Mouse (Mus musculus) cerebellum, adult 11-12 months (tissue): ENCODE measurements around the gene Mta1.

Source experiments
- DNase-seq: peaks from one replicate; pipeline ENCODE4 v3.0.0; 2022

Gene Mta1

GRCm38 (mm10) chr12:113097749-113098281 is at the start of gene Mta1:
Gene Mta1 (plus strand): TSS chr12:113098278.
- peak; percentile 78 for DNase-seq

DNA sequence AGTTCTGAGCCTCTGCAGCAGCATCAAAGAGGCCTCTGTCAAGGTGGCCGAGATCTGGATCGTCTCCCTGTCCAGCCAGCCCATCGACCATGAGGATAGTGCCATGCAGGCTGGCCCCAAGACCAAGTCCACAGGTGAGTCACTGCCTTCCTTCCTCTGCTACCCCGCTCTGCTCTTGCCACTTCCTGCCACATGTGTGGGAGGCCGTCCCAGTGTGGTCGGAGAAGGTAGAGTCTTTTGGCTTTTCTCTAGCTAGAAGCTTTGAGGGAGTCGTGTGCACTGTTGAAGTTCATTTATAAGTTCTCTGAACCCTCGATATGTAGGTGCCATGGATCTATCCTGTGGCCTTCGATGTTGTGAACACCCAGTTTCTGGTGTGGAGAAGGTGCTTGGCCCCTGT is 48.2 kb upstream of the Mta1 start:
- no peak for DNase-seq

DNA sequence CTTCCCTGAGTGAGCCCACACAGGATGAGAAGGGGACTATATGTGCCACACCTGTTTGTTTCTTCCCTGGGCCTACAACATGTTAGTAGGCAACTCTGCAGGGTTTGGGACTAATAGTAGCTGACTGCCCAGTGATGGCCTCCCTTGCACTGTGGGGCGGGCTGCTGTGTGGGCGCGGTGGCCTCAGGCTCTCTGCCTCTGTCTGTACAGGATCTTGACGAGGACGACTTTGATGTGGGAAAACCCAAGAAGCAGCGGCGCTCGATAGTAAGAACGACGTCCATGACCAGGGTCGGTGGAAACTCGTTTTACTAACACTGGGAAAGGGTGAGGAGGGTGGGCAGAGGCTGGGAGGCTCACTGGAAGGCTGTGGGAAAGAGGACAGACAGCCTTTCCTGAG is 47.4 kb upstream of the Mta1 start:
- DNase-seq, result no peak

DNA sequence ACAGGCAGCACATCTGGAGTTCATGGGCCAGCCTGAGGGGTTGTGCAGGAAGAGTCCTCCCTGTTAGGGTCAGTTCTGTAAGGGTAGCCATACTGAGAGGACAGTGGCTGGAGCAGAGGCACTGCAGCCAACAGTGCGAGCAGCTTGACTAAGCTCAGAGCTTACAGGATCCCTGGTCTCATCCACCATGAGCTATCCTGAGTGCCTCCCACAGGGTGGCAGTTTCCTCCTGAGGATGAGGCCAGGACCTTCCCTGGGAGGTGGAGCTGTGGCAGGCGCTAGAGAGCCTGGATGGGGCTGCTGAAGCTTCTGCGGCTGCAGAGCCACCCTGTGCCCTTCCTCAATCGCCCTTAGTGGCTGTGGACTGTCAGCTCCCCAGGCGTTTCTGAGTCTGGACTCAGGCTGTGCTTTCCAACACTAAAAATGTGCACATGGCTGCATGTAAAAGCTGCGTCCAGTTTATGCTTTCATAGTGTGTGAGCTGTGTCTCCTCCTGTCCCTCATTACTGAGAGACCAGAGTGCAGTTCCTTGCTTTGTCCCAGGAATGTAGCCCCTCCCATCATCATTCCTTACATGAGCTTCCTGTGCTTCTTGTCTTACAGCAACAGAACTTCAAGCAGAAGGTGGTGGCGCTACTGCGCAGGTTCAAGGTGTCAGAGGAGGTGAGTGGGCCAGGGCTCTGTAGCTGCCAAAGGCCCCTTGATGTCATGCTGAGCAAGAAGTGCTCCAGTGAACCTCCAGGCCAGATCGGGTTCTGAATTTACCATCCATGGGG is 46.3 kb upstream of the Mta1 start:
- no peak for DNase-seq

DNA sequence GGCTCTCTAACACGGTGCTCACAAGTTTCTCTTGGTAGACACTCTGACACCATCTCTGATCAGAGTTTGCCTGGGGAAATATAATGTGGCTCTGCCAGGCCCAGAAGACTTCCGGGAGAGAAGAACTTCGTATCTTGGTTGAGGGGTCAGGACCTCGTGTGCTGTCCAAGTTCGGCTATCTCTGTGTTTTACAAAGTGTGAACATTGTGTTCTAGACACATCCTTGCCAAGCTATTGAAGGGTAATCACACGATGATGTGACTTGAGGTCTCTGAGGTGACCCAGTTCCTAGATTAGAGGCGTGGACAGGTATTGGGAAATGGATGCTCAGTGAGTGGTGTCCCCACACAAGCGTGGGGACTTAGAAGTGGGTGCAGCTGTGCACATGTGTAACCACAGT is 42.0 kb upstream of the Mta1 start:
- no peak for DNase-seq

DNA sequence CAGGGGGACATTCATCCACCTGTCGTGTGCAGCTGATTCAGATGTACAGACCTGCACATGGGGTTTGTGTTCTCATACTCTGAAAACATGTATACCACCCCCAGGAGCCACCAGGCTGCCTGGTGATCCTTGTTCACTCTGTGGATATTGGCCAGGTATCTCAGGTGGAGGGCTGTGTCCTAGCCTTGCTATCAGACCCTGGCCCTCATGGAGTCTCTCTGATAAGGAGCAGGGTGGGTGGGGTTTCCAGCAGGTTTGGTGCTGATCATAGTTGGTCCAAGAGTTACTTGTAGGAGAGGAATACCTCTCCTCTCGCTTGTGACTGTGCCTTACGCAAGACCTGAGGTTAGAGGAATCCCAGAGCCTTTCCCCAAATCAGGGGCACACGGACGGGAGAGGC is 37.9 kb upstream of the Mta1 start:
- DNase-seq, result no peak

DNA sequence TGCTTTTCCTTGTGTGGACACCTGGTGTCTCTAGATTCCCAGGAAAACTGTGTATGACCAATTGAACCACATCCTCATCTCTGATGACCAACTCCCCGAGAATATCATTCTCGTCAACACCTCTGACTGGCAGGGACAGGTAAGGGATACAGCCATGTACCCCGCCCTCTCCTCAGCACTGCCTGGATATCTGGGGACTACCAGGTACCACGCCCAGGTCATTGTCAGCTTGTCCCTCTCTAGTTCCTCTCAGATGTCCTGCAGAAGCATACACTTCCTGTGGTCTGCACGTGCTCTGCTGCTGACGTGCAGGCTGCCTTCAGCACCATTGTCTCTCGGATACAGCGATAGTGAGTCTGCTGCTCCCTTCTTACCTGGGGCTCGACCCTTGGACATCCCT is 36.5 kb upstream of the Mta1 start:
- no peak for DNase-seq

DNA sequence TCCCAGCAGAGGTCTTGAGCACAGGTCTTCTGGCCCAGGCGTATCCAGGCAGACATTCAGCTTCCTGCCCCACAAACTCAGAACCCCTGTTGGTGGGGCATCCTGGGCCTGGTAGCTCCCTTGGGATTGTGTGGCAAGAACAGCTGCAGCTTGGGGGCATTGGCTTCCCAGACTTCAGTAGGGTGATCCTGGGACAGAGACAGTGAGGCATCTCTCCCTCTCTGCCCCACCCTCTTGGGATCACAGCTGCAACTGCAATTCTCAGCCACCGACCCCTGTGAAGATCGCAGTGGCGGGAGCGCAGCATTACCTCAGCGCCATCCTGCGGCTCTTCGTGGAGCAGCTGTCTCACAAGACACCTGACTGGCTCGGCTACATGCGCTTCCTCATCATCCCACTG is 35.9 kb upstream of the Mta1 start:
- no peak for DNase-seq

DNA sequence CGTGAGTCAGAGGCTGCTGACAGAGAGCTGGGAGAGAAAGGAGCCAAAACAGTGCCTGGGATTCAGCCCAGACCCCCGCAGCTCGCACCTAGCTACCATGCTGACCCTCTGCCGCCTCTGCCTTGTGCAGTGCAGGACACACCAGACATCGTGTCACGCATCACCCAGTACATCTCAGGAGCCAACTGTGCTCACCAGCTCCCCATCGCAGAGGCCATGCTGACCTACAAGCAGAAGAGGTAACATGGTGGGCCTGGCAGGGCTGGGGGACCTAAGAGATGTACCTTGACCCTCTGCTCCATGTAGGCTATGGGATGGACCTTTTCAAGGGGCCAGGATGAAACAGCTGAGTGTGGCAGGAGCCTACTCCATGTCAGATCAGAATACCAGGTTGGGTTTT is 34.4 kb upstream of the Mta1 start:
- DNase-seq, result no peak

DNA sequence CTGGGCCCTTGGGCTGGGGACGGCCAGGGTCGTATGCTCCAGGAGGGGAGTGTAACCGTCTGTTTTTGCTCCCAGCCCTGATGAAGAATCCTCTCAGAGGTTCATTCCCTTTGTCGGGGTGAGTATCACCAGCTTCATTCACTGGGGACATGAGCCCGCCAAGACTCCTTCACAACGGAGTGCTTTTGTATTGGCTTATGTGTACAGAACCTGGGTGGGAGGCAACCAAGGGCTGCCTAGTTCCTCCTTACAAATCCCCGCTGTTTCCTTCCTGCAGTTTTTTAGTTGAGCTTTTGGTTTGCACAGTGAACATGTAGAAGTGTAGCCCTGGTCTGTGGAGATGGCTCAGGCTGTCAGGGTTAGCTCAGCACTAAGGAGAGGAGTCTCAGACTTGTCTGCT is 30.1 kb upstream of the Mta1 start:
- no peak for DNase-seq

DNA sequence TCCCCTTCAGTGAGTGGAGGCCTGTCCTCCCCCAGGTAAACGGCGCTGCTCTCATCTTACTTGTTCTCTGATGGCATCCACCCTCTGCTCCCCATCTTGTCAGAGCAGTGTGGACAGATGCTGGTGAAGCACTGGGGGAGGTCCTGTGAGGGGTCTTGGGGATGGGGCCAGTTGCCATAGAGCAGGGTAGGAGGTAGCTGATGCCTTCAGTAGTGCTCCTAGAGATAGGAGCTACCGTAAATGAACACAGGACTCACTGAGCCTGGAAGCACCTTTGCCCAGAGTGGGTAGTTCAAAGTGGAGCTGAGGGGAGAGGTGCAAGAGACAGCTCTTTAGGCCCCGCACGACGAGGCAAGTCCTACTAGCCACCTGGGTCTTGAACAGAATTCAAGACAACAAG is 28.7 kb upstream of the Mta1 start:
- no peak for DNase-seq

DNA sequence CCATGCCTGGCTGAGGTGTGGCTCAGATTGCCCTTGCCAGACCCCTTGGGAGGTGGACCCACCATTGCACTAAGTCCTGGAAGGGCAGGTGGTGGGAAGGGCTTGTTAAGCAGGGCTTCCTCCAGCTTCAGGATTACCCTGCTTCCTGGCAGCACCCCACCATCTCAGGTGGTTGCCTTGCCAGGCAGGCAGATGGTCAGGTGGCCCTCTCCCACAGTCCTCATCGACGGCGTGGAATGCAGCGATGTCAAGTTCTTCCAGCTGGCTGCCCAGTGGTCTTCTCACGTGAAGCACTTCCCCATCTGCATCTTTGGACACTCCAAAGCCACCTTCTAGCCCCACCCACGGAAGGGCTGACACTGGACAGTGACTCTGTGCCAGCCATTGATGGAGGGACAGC is 26.8 kb upstream of the Mta1 start:
- no peak for DNase-seq

GRCm38 (mm10) chr12:113071827-113072226 is 26.3 kb upstream of the Mta1 start:
- DNase-seq, result no peak

- peak; percentile 75 for DNase-seq
These were observed 24.4 kb upstream of the Mta1 start for GRCm38 (mm10) chr12:113073420-113074328.

DNA sequence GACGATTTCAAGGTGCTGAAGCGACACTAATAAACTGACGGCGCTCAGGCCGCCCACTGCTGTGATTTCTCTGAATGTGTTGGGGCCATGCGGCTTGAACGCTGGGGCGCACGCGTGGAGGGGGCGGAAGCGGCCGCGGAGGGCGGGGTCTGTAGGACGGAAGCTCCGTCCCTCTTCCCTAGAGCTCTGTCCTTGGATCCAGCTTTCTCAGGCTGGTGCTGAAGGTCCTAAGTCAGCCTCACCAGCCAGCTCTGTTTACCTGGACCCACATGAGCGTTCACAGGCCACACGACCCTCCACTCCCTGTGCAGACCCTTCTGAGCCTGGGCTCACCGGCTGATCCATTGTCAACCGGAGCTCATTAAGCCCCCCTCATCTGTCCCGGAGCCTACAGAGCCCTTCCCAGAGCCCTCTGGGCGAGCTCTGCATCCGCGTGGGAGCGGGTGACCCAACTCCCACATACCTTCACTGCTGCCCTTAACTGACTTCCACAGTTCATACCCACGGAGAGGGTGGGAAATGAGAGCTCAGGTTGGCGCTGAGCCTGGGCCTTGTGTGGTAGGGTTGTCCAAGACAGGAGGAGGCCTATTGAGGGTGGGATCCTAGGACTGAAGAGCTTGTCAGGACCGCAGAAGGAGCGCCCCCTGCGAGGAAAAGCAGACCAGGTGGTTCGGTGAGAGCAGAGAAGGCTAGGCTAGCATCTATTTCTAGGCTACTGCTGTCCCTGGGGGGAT is 23.6 kb upstream of the Mta1 start, which contains the start of gene Tex22:
Gene Tex22 (plus strand): TSS at position 174 of the 734 bp plus-strand sequence.
- DNase-seq, result peak; percentile 91

DNA sequence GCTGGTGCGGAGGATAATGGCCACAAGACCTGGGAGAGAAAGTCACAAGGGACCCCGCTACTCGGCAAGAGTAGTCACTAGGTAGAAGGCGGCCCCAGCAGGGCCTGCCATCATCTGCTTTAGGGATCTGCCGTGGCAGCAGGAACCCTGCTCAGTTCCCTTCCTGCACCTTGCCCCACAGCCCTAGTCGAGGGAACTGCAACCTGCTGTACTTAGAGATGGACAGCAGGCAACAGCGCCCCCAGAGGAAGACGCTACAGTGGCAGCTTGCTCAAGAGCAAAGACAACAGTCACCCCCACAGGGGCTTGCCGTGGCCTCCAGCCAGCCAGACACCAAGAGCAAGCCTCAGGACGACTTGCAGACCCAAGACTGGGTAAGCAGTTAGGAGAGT is 23.0 kb upstream of the Mta1 start:
- peak; percentile 92 for DNase-seq

GRCm38 (mm10) chr12:113075486-113075885 is 22.6 kb upstream of the Mta1 start:
- no peak for DNase-seq

GRCm38 (mm10) chr12:113087276-113087675 is 10.8 kb upstream of the Mta1 start:
- DNase-seq, result no peak

DNA sequence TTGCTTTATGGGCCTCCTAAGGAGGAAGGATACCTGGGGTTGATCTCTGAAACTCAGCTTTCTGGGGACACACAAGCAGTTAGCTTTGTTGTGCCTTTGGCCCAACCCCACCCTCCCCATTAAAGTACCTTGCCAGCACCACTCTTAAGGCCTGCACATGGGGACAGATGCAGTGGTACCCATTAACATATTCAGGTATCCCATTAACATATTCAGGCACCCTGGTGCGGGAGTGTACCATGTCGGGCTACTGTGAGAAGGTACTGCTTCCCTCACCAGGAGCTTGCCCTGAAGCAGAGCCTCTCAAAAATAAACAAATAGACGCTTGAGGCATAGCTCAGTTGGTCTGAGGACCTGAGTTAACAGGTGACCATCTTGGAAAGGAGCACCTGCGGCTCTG is 10.1 kb upstream of the Mta1 start:
- DNase-seq, result no peak

DNA sequence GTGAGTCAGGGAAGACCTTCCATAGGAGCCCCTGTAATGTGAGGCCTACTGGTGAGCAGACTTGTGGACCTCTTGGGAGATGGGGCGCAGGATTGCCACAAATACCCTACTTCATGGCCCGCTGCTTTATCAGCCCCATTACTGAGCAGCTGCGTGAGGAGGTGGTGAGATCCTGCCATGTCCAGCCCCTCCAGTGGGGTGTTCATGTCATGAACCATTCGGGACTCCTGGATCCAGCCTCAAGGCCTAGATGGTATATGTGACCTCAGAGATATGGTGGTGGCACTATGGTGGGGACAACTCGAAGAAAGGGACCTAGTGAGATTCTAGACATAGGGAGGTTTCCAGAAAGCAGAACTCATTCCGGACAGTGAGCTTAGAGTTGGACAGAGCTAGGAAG is 9.0 kb upstream of the Mta1 start:
- DNase-seq, result no peak

DNA sequence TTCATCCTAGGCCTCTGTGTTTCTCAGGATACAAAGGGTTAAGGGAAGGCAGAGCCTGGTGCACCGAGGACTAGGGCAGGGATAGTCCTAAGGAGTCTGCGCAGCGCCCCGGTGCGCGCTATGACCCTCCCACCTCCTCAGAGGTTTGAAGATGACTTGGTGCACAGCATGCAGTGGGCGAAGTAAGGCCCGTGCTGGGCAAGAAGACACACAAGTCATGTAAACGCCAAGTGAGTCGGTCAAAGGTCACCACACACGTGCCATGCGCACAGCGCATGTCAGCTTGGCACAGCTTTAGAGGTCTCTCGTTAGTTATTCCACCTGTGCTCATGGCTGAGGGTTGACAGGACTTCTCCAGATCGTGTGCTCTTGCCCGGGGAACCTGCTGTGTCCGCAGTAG is 8.0 kb upstream of the Mta1 start:
- no peak for DNase-seq

DNA sequence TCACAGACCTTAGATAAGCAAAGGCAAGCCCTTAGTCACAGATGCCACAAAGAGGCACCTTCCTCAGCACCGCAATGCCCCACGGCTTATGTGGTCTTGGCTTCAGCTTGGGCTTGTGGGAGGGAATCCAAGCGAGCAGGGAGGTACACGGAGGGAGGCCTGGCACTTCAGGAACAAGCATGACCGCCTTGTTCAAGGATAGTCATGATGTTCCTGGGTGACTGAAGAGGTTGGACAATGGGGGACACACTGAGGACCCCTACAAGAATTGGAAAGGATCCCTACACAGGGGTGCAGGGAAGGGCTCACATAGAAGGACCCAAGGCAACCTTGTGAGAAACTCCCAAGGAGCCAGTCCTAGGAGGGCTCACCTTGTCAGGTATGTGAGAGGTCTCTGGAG is 1.0 kb upstream of the Mta1 start:
- peak; percentile 55 for DNase-seq

DNA sequence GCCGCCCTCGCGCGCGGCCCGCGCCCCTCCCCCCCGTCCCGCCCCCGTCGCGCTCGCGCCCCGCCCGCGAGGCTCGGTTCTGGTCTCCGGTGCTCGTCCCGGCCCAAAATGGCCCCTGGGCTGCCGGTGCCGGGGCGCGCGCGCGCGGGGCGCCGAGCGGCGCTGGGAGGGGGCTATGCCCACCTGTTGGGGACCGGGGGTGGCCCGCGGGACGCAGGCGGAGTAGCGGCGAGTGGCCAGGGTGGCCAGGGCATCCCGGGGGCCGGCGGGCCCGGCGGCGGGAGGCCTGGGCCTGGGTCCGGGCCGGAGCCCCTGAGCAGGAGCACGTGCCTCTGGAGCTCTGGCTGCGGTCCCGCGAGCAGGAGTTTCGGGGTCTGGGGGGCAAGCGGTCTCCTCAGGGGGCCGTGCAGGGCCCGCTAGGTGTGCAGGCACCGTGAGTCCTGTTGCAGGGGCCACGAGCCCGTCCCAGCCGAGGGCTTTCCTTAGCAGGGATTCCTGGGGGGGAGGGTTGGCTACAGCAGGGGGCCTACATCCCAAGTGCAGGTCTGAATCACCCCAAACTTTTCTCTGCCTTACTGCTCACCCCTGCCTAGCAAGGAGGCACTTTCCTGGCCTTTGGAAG is 563 bp downstream of the Mta1 start:
- DNase-seq, result peak; percentile 76
